Mouse (Mus musculus): Measurements from ENCODE around the gene Kdr.

DNA sequence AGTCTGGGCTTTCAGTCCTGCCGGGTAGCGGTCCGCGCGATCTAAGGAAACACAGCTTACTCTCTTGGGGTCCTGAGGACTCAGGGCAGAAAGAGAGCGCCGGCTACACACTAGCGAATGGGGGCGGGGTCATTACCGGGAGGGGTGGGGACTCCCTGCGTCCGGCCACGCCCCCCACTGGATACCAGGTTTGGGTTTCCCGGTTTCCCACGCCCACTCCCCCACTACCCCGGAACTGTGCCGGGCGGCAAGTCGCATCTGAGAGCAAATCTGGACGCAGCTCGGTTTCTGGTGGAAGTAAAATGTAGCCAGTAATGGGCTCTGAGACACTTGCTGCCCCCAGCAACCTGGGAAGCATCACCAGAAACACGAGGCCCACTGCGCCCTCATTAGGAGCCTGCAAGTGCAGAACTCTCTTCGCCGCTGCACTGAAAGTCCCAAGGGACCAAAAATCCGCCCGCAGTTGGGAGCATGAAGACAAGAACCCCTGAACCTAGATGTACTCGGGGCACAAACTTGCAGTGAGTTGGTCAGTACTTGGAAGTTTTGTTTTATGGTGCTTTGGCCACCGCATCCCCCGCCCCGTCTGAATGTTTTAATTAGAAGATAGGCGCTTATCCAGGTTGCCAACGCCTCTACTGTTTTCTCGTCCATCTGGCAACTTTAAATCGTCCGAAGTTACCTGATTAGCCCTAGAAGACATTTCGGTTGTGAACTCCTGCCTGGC, at the start of gene Kdr:
- TF ChIP-seq CTCF (IDR thresholded peaks at IDR 0.05; ENCODE audit: low read depth): no peak
- no peak for TF ChIP-seq EP300 (IDR thresholded peaks at IDR 0.05; ENCODE audit: low read depth)
